Mouse (Mus musculus) left cerebral cortex, postnatal 14 days (tissue): ENCODE measurements at regions not wholly inside any gene's neighbourhood (a gene's known extent, or its start where the extent isn't known, plus 50 kb on each side); places are given as distances from the start of the nearest gene placed in this dataset.

Experiments
- DNase-seq, 2 experiments: peaks; one replicate each; pipeline ENCODE4 v3.0.0; 2021 to 2022; ENCODE audit warnings: low spot score in 2 of 2, mixed read lengths in 1 of 2
- intact Hi-C: fragments of 180-260 bp; cut with DNase I; formaldehyde crosslinking; loops from one replicate; pipeline ENCODE4 v1.15.1; 2025

DNA sequence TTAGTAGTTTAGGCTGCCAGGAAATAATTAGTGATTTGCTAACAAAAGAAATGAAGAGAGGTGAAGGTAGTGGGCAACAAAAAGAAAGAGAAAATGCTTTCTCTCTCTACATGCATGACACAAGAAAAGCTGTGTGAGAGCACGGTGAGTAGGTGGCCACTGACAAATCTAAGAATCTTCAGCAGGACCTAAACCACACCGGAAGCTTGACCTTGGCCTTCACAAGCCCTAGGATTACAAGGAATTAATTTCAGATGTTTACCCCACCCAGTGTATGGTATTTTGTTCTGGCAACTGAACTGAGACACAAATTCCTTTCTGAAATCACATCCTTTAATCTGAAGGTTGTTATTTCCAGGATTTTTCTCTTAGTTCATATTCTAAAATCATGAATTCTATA lies 347.5 kb upstream of the Ddi1 start:
- DNase-seq, result no peak
- intact Hi-C loops, result no loop called here

DNA sequence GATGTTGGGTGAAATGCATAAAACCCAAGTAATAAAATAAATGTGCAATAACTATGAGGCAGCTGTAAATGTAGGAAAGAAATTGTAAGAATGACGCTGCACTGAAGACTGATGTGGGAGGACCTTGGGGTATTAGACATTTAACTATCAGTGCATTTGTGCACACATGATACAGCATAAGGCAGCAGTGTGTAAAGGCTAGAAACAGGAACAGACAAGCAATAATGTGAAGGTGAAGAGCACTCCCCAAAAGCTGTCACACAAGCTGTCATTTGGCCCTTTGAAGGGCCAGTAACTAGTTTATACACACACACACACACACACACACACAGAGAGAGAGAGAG lies 339.6 kb upstream of the Ddi1 start:
- intact Hi-C loops, result no loop called here
- no peak for DNase-seq

- intact Hi-C loops, result no loop called here
- DNase-seq, result no peak
Measured at GRCm38 (mm10) chr9:6608428-6609283, 339.0 kb upstream of the Ddi1 start.
